Mouse (Mus musculus) embryonic facial prominence, embryonic 14.5 days (tissue): ENCODE data around the gene Tmem63a. TPM values are rescaled to one million over a fixed set of nuclear protein-coding genes. Genes with fewer than 3 reads are reported as not detected.

Experiments
- ATAC-seq: fragments of 200-750 bp; cut with Nextera tagmentation; 2 replicates; pipeline ENCODE4 v1.8.0; 2017; ENCODE audit warnings: low read depth, moderate number of reproducible peaks, moderate TSS enrichment
- DNase-seq: peaks from one replicate; pipeline ENCODE4 v3.0.0-alpha.2; 2015; ENCODE audit warnings: low spot score
- H3K27ac ChIP-seq: fragments of 300-500 bp; sonication (generic); replicated peaks from 2 replicates; pipeline ENCODE4 v1.5.1; 2014; ENCODE audit warnings: low read depth, mild to moderate bottlenecking, low read length, moderate library complexity
- H3K27me3 ChIP-seq: fragments of 300-500 bp; sonication (generic); replicated peaks from 2 replicates; pipeline ENCODE4 v1.6.1; 2014; ENCODE audit warnings: low read length; ENCODE audit not compliant: control insufficient read depth, insufficient read depth
- H3K36me3 ChIP-seq: fragments of 300-500 bp; sonication (generic); 2 replicates; pipeline ENCODE4 v1.6.1; 2014; ENCODE audit warnings: low read length, mixed read lengths; ENCODE audit not compliant: control insufficient read depth, insufficient read depth
- H3K4me1 ChIP-seq: fragments of 300-500 bp; sonication (generic); 2 replicates; pipeline ENCODE4 v1.6.1; 2014; ENCODE audit warnings: antibody characterized with exemption, low read length; ENCODE audit not compliant: control insufficient read depth, insufficient read depth
- H3K4me2 ChIP-seq: fragments of 300-500 bp; sonication (generic); 2 replicates; pipeline ENCODE4 v1.6.1; 2014; ENCODE audit warnings: low read depth, mild to moderate bottlenecking, low read length, moderate library complexity, mixed read lengths
- H3K4me3 ChIP-seq: fragments of 300-500 bp; sonication (generic); 2 replicates; pipeline ENCODE4 v1.5.1; 2014; ENCODE audit warnings: low read depth, mild to moderate bottlenecking, low read length
- H3K9ac ChIP-seq: fragments of 300-500 bp; sonication (generic); 2 replicates; pipeline ENCODE4 v1.6.1; 2014; ENCODE audit warnings: low read depth, mild to moderate bottlenecking, low read length, moderate library complexity, mixed read lengths
- H3K9me3 ChIP-seq: fragments of 300-500 bp; sonication (generic); 2 replicates; pipeline ENCODE4 v1.6.1; 2016; ENCODE audit warnings: low read length; ENCODE audit not compliant: control insufficient read depth
- WGBS: fragments of 180-500 bp; shearing (Covaris S2); extraction: QIAGEN DNeasy Blood & Tissue Kit; methylation state at CpG from one replicate; pipeline ENCODE4 v1.1.7; 2014; 5-methylcytosine and 5-hydroxymethylcytosine counted together
- polyA plus RNA-seq: library from polyadenylated mRNA; unstranded; fragments of >200 nt; fragmentation: Nextera tagmentation; extraction: Ambion mirVana; gene quantifications from 2 replicates; pipeline ENCODE4 v1.2.1, GENCODE M21; 2014

Tmem63a gene
- polyA plus RNA-seq, 1 experiment from 2014 or later, result 13.2 TPM

GRCm38 (mm10) chr1:180945001-180945980 lies 3.1 kb downstream of the Tmem63a start:
- Histone ChIP-seq H3K4me1 (peaks cover 28% of the 10 kb centered on the region), H3K36me3 (peaks cover 16% of the 10 kb centered on the region), H3K9ac (peak overlapping the region; percentile 25; the same call in 1 of the 2 replicates), H3K4me2 (peak overlapping the region; percentile 44), H3K9me3 (no peaks in the 10 kb centered on the region), H3K27me3 (no peaks in the 10 kb centered on the region), H3K27ac (peak overlapping the region; percentile 82), H3K4me3 (peak overlapping the region; percentile 16)
- DNase-seq, result peak; percentile 95
- peak; percentile 94 for ATAC-seq
- 21% methylated on average over 20 of the region's 20 CpGs for WGBS

- peak overlapping the region; percentile 82; the same call in 1 of the 2 replicates for H3K27ac ChIP-seq
- DNase-seq (no peak), ATAC-seq (no peak)
- H3K9ac ChIP-seq, result no peak overlapping the region
- H3K9me3 ChIP-seq, result no peaks in the 10 kb centered on the region
- peaks cover 20% of the 10 kb centered on the region for H3K36me3 ChIP-seq
- H3K4me3 ChIP-seq, result no peak overlapping the region
- H3K27me3 ChIP-seq, result no peaks in the 10 kb centered on the region
- 85% methylated on average over 6 of the region's 6 CpGs for WGBS
- peaks cover 27% of the 10 kb centered on the region for H3K4me1 ChIP-seq
- no peak overlapping the region for H3K4me2 ChIP-seq
Observed at GRCm38 (mm10) chr1:180946448-180946847, 4.3 kb downstream of the Tmem63a start.

GRCm38 (mm10) chr1:180952085-180952746 lies 10.1 kb downstream of the Tmem63a start:
- H3K4me1 ChIP-seq, result no peaks in the 10 kb centered on the region
- DNase-seq, result no peak
- H3K4me2 ChIP-seq, result no peak overlapping the region
- 80% methylated on average over 6 of the region's 6 CpGs for WGBS
- no peak for ATAC-seq
- no peak overlapping the region for H3K27ac ChIP-seq
- peaks cover 34% of the 10 kb centered on the region for H3K36me3 ChIP-seq
- H3K9ac ChIP-seq, result no peak overlapping the region
- no peak overlapping the region for H3K4me3 ChIP-seq
- no peaks in the 10 kb centered on the region for H3K9me3 ChIP-seq
- no peaks in the 10 kb centered on the region for H3K27me3 ChIP-seq

- no peaks in the 10 kb centered on the region for H3K4me1 ChIP-seq
- H3K9ac ChIP-seq, result no peak overlapping the region
- peaks cover 36% of the 10 kb centered on the region for H3K36me3 ChIP-seq
- DNase-seq, result no peak
- H3K4me2 ChIP-seq, result no peak overlapping the region
- no peak overlapping the region for H3K27ac ChIP-seq
- H3K27me3 ChIP-seq, result no peaks in the 10 kb centered on the region
- no peaks in the 10 kb centered on the region for H3K9me3 ChIP-seq
- H3K4me3 ChIP-seq, result no peak overlapping the region
- 90% methylated on average over 5 of the region's 5 CpGs for WGBS
- no peak for ATAC-seq
Observed at GRCm38 (mm10) chr1:180952808-180953207, 10.7 kb downstream of the Tmem63a start.

GRCm38 (mm10) chr1:180956401-180956800 lies 14.3 kb downstream of the Tmem63a start:
- ATAC-seq, result no peak
- no peak for DNase-seq
- peaks cover 39% of the 10 kb centered on the region for H3K36me3 ChIP-seq
- no peak overlapping the region for H3K4me2 ChIP-seq
- H3K9ac ChIP-seq, result no peak overlapping the region
- H3K9me3 ChIP-seq, result no peaks in the 10 kb centered on the region
- no peak overlapping the region for H3K27ac ChIP-seq
- no peaks in the 10 kb centered on the region for H3K27me3 ChIP-seq
- no peak overlapping the region for H3K4me3 ChIP-seq
- 94% methylated on average over 8 of the region's 8 CpGs for WGBS
- H3K4me1 ChIP-seq, result no peaks in the 10 kb centered on the region

- Histone ChIP-seq H3K27me3 (no peaks in the 10 kb centered on the region), H3K4me2 (no peak overlapping the region), H3K27ac (no peak overlapping the region), H3K9me3 (no peaks in the 10 kb centered on the region), H3K4me1 (no peaks in the 10 kb centered on the region), H3K36me3 (peaks cover 45% of the 10 kb centered on the region), H3K9ac (no peak overlapping the region), H3K4me3 (no peak overlapping the region)
- 85% methylated on average over 8 of the region's 8 CpGs for WGBS
- DNase-seq, result peak; percentile 26
- no peak for ATAC-seq
Observed at GRCm38 (mm10) chr1:180956973-180957381, 14.8 kb downstream of the Tmem63a start.

GRCm38 (mm10) chr1:180957989-180958388 lies 15.8 kb downstream of the Tmem63a start:
- ATAC-seq (no peak), DNase-seq (no peak)
- no peaks in the 10 kb centered on the region for H3K9me3 ChIP-seq
- H3K9ac ChIP-seq, result no peak overlapping the region
- no peak overlapping the region for H3K27ac ChIP-seq
- no peak overlapping the region for H3K4me2 ChIP-seq
- H3K4me1 ChIP-seq, result no peaks in the 10 kb centered on the region
- H3K4me3 ChIP-seq, result no peak overlapping the region
- 76% methylated on average over 3 of the region's 3 CpGs for WGBS
- peaks cover 50% of the 10 kb centered on the region for H3K36me3 ChIP-seq
- no peaks in the 10 kb centered on the region for H3K27me3 ChIP-seq

GRCm38 (mm10) chr1:180958797-180959196 lies 16.7 kb downstream of the Tmem63a start:
- H3K4me3 ChIP-seq, result no peak overlapping the region
- no peaks in the 10 kb centered on the region for H3K27me3 ChIP-seq
- no peaks in the 10 kb centered on the region for H3K4me1 ChIP-seq
- peaks cover 50% of the 10 kb centered on the region for H3K36me3 ChIP-seq
- H3K4me2 ChIP-seq, result no peak overlapping the region
- ATAC-seq, result no peak
- H3K27ac ChIP-seq, result no peak overlapping the region
- 62% methylated on average over 3 of the region's 3 CpGs for WGBS
- no peak overlapping the region for H3K9ac ChIP-seq
- no peaks in the 10 kb centered on the region for H3K9me3 ChIP-seq
- DNase-seq, result no peak
